Comparison of ENCODE assay signal across 9 mouse cellular contexts in genomic region chr5:135713441-135714218, GRCm38 (mm10). TPM values are rescaled to one million over a fixed set of nuclear protein-coding genes. Genes with fewer than 3 reads are reported as not detected.
DNase-seq lines count a peak whose midpoint lies in the region; ATAC-seq and TF ChIP-seq lines count a peak whose summit lies in the region.
"Had no signal": no experiment of that assay in that cellular context is flagged by ENCODE, and none has a peak within 500 bp of the region (broad histone marks: within the 10 kb centered on the region; RNA-seq: fewer than 3 reads in every experiment).

No protein-coding gene starts in this region.

- peak; percentile 47 for ATAC-seq in heart, embryonic 11.5 days (replicated peaks; ENCODE audit: insufficient number of reproducible peaks, low FRiP score, low TSS enrichment)
- ATAC-seq in liver, embryonic 13.5 days (ENCODE audit: low read depth) = peak; percentile 84

- no peak overlapping the region for H3K9ac ChIP-seq in heart, embryonic 11.5 days (ENCODE audit: low read depth, low read length)
- no peak overlapping the region for H3K9ac ChIP-seq in liver, embryonic 13.5 days
- H3K9ac ChIP-seq: limb, embryonic 13.5 days had no signal

- TF ChIP-seq CTCF in cerebellum, adult 2 months (IDR thresholded peaks at IDR 0.05; ENCODE audit: borderline replicate concordance, insufficient read depth, low read depth, low read length) = no peak
- no peak for TF ChIP-seq CTCF in kidney, adult 2 months (conservative IDR thresholded peaks at IDR 0.05; ENCODE audit: insufficient read depth, insufficient read length, low read depth, low read length)

- peak overlapping the region; percentile 25 for H3K4me2 ChIP-seq in heart, embryonic 11.5 days
- peak overlapping the region; percentile 34 for H3K4me2 ChIP-seq in liver, embryonic 13.5 days
- H3K4me2 ChIP-seq: limb, embryonic 13.5 days had no signal

- peaks cover 7% of the 10 kb centered on the region for H3K36me3 ChIP-seq in heart, embryonic 11.5 days (ENCODE audit: control insufficient read depth, insufficient read depth, low read length)
- H3K36me3 ChIP-seq in kidney, adult 2 months (ENCODE audit: control insufficient read depth, insufficient read depth, low read length) = no peaks in the 10 kb centered on the region; the same call in 1 of the 2 replicates
- H3K36me3 ChIP-seq in liver, embryonic 13.5 days = peaks cover 28% of the 10 kb centered on the region

- no peaks in the 10 kb centered on the region for H3K9me3 ChIP-seq in heart, embryonic 11.5 days (replicated peaks; ENCODE audit: control insufficient read depth, low read length)
- no peaks in the 10 kb centered on the region for H3K9me3 ChIP-seq in liver, embryonic 13.5 days (replicated peaks)
- H3K9me3 ChIP-seq: limb, embryonic 13.5 days had no signal

- H3K4me1 ChIP-seq in cerebellum, adult 2 months (ENCODE audit: control insufficient read depth, insufficient read depth, low read length) = peaks cover 23% of the 10 kb centered on the region
- peaks cover 29% of the 10 kb centered on the region for H3K4me1 ChIP-seq in heart, embryonic 11.5 days (ENCODE audit: control insufficient read depth, insufficient read depth, low read length)
- H3K4me1 ChIP-seq in kidney, adult 2 months (ENCODE audit: control insufficient read depth, insufficient read depth, low read length) = peaks cover 33% of the 10 kb centered on the region
- peaks cover 51% of the 10 kb centered on the region for H3K4me1 ChIP-seq in liver, embryonic 13.5 days (replicated peaks)

- no peak for TF ChIP-seq POLR2A in cerebellum, adult 2 months (IDR thresholded peaks at IDR 0.05; ENCODE audit: borderline replicate concordance, insufficient read depth, low read length)
- no peak for TF ChIP-seq POLR2A in kidney, adult 2 months (IDR thresholded peaks at IDR 0.05; ENCODE audit: low read depth, low read length)

- WGBS in cerebellum, adult 2 months = 45% methylated on average over 16 of the region's 16 CpGs
- WGBS in heart, embryonic 11.5 days (ENCODE audit: insufficient replicate concordance) = 53% methylated on average over 16 of the region's 16 CpGs
- WGBS in kidney, adult 2 months = 21% methylated on average over 16 of the region's 16 CpGs
- 24% methylated on average over 16 of the region's 16 CpGs for WGBS in liver, embryonic 13.5 days (ENCODE audit: insufficient replicate concordance)

- no peak overlapping the region for H3K4me3 ChIP-seq in cerebellum, adult 2 months (replicated peaks; ENCODE audit: insufficient read depth, low read depth, low read length)
- no peak overlapping the region for H3K4me3 ChIP-seq in heart, embryonic 11.5 days (ENCODE audit: low read depth, low read length)
- no peak overlapping the region for H3K4me3 ChIP-seq in kidney, adult 2 months (ENCODE audit: insufficient read depth, low read depth, low read length)
- H3K4me3 ChIP-seq in liver, embryonic 13.5 days (replicated peaks) = no peak overlapping the region
- H3K4me3 ChIP-seq: limb, embryonic 13.5 days had no signal

- no peaks in the 10 kb centered on the region for H3K27me3 ChIP-seq in cerebellum, adult 2 months (ENCODE audit: control insufficient read depth, insufficient read depth, low read length)
- H3K27me3 ChIP-seq in heart, embryonic 11.5 days (ENCODE audit: control insufficient read depth, insufficient read depth, low read length) = no peaks in the 10 kb centered on the region
- H3K27me3 ChIP-seq in kidney, adult 2 months (replicated peaks; ENCODE audit: control insufficient read depth, insufficient read depth, low read length) = no peaks in the 10 kb centered on the region
- H3K27me3 ChIP-seq in liver, embryonic 13.5 days = no peaks in the 10 kb centered on the region
- H3K27me3 ChIP-seq: limb, embryonic 13.5 days had no signal

- DNase-seq in urinary bladder, postnatal 14 days (ENCODE audit: low spot score) = peak; percentile 75
- no peak for DNase-seq in urinary bladder, postnatal 10 days (ENCODE audit: low spot score)
- peak; percentile 56 to 69 for DNase-seq in cerebellum, adult 2 months
- DNase-seq in kidney, adult 2 months = peak; percentile 88
- DNase-seq in liver, embryonic 13.5 days = peak; percentile 63
- DNase-seq in right cerebral cortex, postnatal 10 days (ENCODE audit: low spot score in 2 of 2) = peak; percentile 79 to 83
- DNase-seq in ovary, postnatal 14 days (ENCODE audit: low spot score) = no peak

- no peak overlapping the region for H3K27ac ChIP-seq in cerebellum, adult 2 months (ENCODE audit: insufficient read depth, low read length)
- H3K27ac ChIP-seq in heart, embryonic 11.5 days (ENCODE audit: low read depth, low read length) = peak overlapping the region; percentile 42
- peak overlapping the region; percentile 79 for H3K27ac ChIP-seq in kidney, adult 2 months (ENCODE audit: insufficient read depth, low read depth, low read length)
- peak overlapping the region; percentile 24 for H3K27ac ChIP-seq in liver, embryonic 13.5 days
- H3K27ac ChIP-seq: limb, embryonic 13.5 days had no signal

RNA-seq across cellular contexts. Expression of gene Tmem120a, which starts 30.6 kb away (rescaled TPM):
- 14.8 and 15.6 TPM in 2 replicates for polyA plus RNA-seq in cerebellum, adult 2 months (2012; rRNA removed)
- polyA plus RNA-seq in heart, embryonic 11.5 days (2014; fragmentation: Nextera tagmentation; extraction: Ambion mirVana) = 31.3 and 34.7 TPM in 2 replicates
- 91.3 and 96.7 TPM in 2 replicates for polyA plus RNA-seq in kidney, adult 2 months (2012; rRNA removed)
- polyA plus RNA-seq in liver, embryonic 13.5 days (2015; fragmentation: Nextera tagmentation; extraction: Ambion mirVana) = 17.3 and 17.8 TPM in 2 replicates

RNA-seq across cellular contexts. Expression of gene Por, which starts 43.8 kb away (rescaled TPM):
- polyA plus RNA-seq in cerebellum, adult 2 months (2012; rRNA removed) = 86.2 and 98.1 TPM in 2 replicates
- polyA plus RNA-seq in heart, embryonic 11.5 days (2014; fragmentation: Nextera tagmentation; extraction: Ambion mirVana) = 32.4 and 37.4 TPM in 2 replicates
- polyA plus RNA-seq in kidney, adult 2 months (2012; rRNA removed) = 361 and 405 TPM in 2 replicates
- 26.7 and 31.2 TPM in 2 replicates for polyA plus RNA-seq in liver, embryonic 13.5 days (2015; fragmentation: Nextera tagmentation; extraction: Ambion mirVana)

Comparison
In these comparisons a context has a peak if more than half of its experiments do, and no peak if none do; other contexts are left out.
1. DNase-seq: peak in urinary bladder, postnatal 14 days (single experiment), cerebellum, adult 2 months (2 of 2), kidney, adult 2 months (single experiment), liver, embryonic 13.5 days (single experiment) and right cerebral cortex, postnatal 10 days (2 of 2); none in urinary bladder, postnatal 10 days (single experiment) and ovary, postnatal 14 days (single experiment).